Mouse (Mus musculus) liver, embryonic 14.5 days (tissue): ENCODE data around the gene Pafah1b3.

Source experiments
- CTCF ChIP-seq: IDR thresholded peaks from 2 replicates; pipeline ENCODE4 v1.5.1; 2016; ENCODE audit warnings: antibody characterized with exemption, low read depth, control low read depth
- EP300 ChIP-seq: IDR thresholded peaks from 2 replicates; pipeline ENCODE4 v1.6.1; 2016; ENCODE audit warnings: antibody characterized with exemption, low read depth

- TF ChIP-seq CTCF (no peak; the same call in 1 of the 2 replicates), EP300 (no peak)
Observed at GRCm38 (mm10) chr7:25279076-25279860, 18.5 kb downstream of the Pafah1b3 start.
